Mouse (Mus musculus) G1E (cell line): ENCODE measurements around the gene Fbxo2. TPM values are rescaled to one million over a fixed set of nuclear protein-coding genes. Genes with fewer than 3 reads are reported as not detected.

Source experiments
- ATAC-seq: 2 replicates; pipeline ENCODE4 v1.8.0; 2016; ENCODE audit warnings: mild to moderate bottlenecking; ENCODE audit not compliant: insufficient number of reproducible peaks, poor library complexity, low FRiP score, severe bottlenecking; ENCODE audit errors: extremely low read depth
- DNase-seq: peaks from one replicate; pipeline ENCODE4 v3.0.0; 2012; ENCODE audit warnings: low spot score
- H3K27me3 ChIP-seq: 2 replicates; pipeline ENCODE4 v1.6.1; 2012; ENCODE audit warnings: mild to moderate bottlenecking, low read length, inconsistent platforms; ENCODE audit not compliant: insufficient read depth
- H3K36me3 ChIP-seq: replicated peaks from 2 replicates; pipeline ENCODE3; 2012; ENCODE audit warnings: mild to moderate bottlenecking, inconsistent platforms
- H3K4me1 ChIP-seq: 2 replicates; pipeline ENCODE4 v1.6.1; 2012; ENCODE audit warnings: low read depth, low read length, inconsistent platforms, mixed read lengths; ENCODE audit not compliant: insufficient read depth
- H3K4me3 ChIP-seq: 2 replicates; pipeline ENCODE4 v1.5.1; 2012; ENCODE audit warnings: low read depth, mild to moderate bottlenecking, inconsistent platforms, low read length, moderate library complexity, mixed read lengths
- H3K9me3 ChIP-seq: replicated peaks from 2 replicates; pipeline ENCODE4 v1.6.1; 2012; ENCODE audit warnings: inconsistent platforms
- CTCF ChIP-seq: IDR thresholded peaks from 2 replicates; pipeline ENCODE4 v1.5.1; 2012; ENCODE audit warnings: low read depth, low read length, inconsistent platforms, mixed read lengths
- GATA1 ChIP-seq: IDR thresholded peaks from 2 replicates; pipeline ENCODE4 v1.6.1; 2012; ENCODE audit warnings: borderline replicate concordance, low read length, inconsistent platforms, mixed read lengths
- GATA2 ChIP-seq: IDR thresholded peaks from 2 replicates; pipeline ENCODE4 v1.6.1; 2012; ENCODE audit warnings: low read depth, low read length, inconsistent platforms, borderline replicate concordance
- POLR2AphosphoS5 ChIP-seq: IDR thresholded peaks from 2 replicates; pipeline ENCODE4 v1.6.1; 2012; ENCODE audit warnings: low read depth, low read length, inconsistent platforms; ENCODE audit not compliant: insufficient replicate concordance
- TAL1 ChIP-seq: conservative IDR thresholded peaks from 2 replicates; pipeline ENCODE4 v1.6.1; 2012; ENCODE audit warnings: low read depth, low read length, inconsistent platforms, mixed read lengths
- polyA plus RNA-seq: library from polyadenylated mRNA; stranded (reverse); fragments of >175 nt; gene quantifications from 2 replicates; pipeline ENCODE4 v1.2.3, GENCODE M21; 2012
- total RNA-seq, 2 experiments: library from RNA; stranded (forward) in 1 of 2; stranded (reverse) in 1 of 2; fragments of 200-1000 nt in 1 of 2; fragments of >200 nt in 1 of 2; fragmentation: Nextera tagmentation in 1 of 2; gene quantifications; 2 replicates each; pipeline ENCODE4 v1.2.3; 2014 to 2017

The Fbxo2 gene
- total and polyA plus RNA-seq, 3 experiments = 0.12 to 0.49 TPM; not detected in 1

GRCm38 (mm10) chr4:148159544-148160435, 631 bp upstream of the Fbxo2 start:
- DNase-seq (peak; percentile 95), ATAC-seq (peak; percentile 92)
- Histone ChIP-seq H3K27me3 (peaks cover 44% of the 10 kb centered on the region), H3K9me3 (no peaks in the 10 kb centered on the region), H3K4me3 (peak overlapping the region; percentile 80), H3K4me1 (peaks cover 60% of the 10 kb centered on the region), H3K36me3 (peaks cover 29% of the 10 kb centered on the region)
- no peak for TF ChIP-seq TAL1
- no peak for TF ChIP-seq GATA1
- TF ChIP-seq CTCF = no peak
- TF ChIP-seq GATA2 = no peak
- no peak for TF ChIP-seq POLR2AphosphoS5

- no peaks in the 10 kb centered on the region for H3K36me3 ChIP-seq
- ATAC-seq (no peak), DNase-seq (peak; percentile 51)
- H3K9me3 ChIP-seq = no peaks in the 10 kb centered on the region
- H3K4me1 ChIP-seq = peaks cover 40% of the 10 kb centered on the region
- peak overlapping the region; percentile 56; the same call in 1 of the 2 replicates for H3K4me3 ChIP-seq
- TF ChIP-seq GATA1 (no peak), TAL1 (no peak), CTCF (no peak), POLR2AphosphoS5 (no peak), GATA2 (no peak)
- H3K27me3 ChIP-seq = peaks cover 60% of the 10 kb centered on the region
These were observed 3.6 kb downstream of the Fbxo2 start for GRCm38 (mm10) chr4:148164002-148164439.

GRCm38 (mm10) chr4:148164461-148164860, 4.0 kb downstream of the Fbxo2 start:
- Histone ChIP-seq H3K9me3 (no peaks in the 10 kb centered on the region), H3K4me1 (peaks cover 36% of the 10 kb centered on the region), H3K36me3 (no peaks in the 10 kb centered on the region), H3K27me3 (peaks cover 62% of the 10 kb centered on the region), H3K4me3 (no peak overlapping the region)
- no peak for ATAC-seq
- no peak for DNase-seq
- TF ChIP-seq GATA2 = no peak
- no peak for TF ChIP-seq TAL1
- no peak for TF ChIP-seq POLR2AphosphoS5
- no peak for TF ChIP-seq CTCF
- TF ChIP-seq GATA1 = no peak

- H3K4me1 ChIP-seq = peaks cover 26% of the 10 kb centered on the region
- no peak for TF ChIP-seq GATA1
- TF ChIP-seq CTCF = no peak
- TF ChIP-seq GATA2 = no peak
- no peak for TF ChIP-seq TAL1
- no peak for TF ChIP-seq POLR2AphosphoS5
- no peak for ATAC-seq
- H3K4me3 ChIP-seq = no peak overlapping the region
- no peak for DNase-seq
- H3K36me3 ChIP-seq = no peaks in the 10 kb centered on the region
- peaks cover 64% of the 10 kb centered on the region for H3K27me3 ChIP-seq
- no peaks in the 10 kb centered on the region for H3K9me3 ChIP-seq
These were observed 5.1 kb downstream of the Fbxo2 start for GRCm38 (mm10) chr4:148165551-148165950.

GRCm38 (mm10) chr4:148166431-148166830, 6.0 kb downstream of the Fbxo2 start:
- H3K4me1 ChIP-seq = peaks cover 17% of the 10 kb centered on the region

GRCm38 (mm10) chr4:148166986-148167385, 6.6 kb downstream of the Fbxo2 start:
- peaks cover 53% of the 10 kb centered on the region for H3K27me3 ChIP-seq
- ATAC-seq (no peak), DNase-seq (peak; percentile 36)
- peaks cover 17% of the 10 kb centered on the region for H3K4me1 ChIP-seq
- no peaks in the 10 kb centered on the region for H3K36me3 ChIP-seq
- no peaks in the 10 kb centered on the region for H3K9me3 ChIP-seq
- TF ChIP-seq TAL1 = no peak
- no peak for TF ChIP-seq GATA1
- no peak for TF ChIP-seq GATA2
- no peak for TF ChIP-seq POLR2AphosphoS5
- no peak for TF ChIP-seq CTCF
- no peak overlapping the region for H3K4me3 ChIP-seq

More at GRCm38 (mm10) chr4:148166431-148166830, 6.0 kb downstream of the Fbxo2 start:
- H3K27me3 ChIP-seq = peaks cover 56% of the 10 kb centered on the region
- no peaks in the 10 kb centered on the region for H3K36me3 ChIP-seq
- H3K4me3 ChIP-seq = no peak overlapping the region
- ATAC-seq = no peak
- DNase-seq = no peak
- H3K9me3 ChIP-seq = no peaks in the 10 kb centered on the region
- TF ChIP-seq POLR2AphosphoS5 = no peak
- TF ChIP-seq CTCF = no peak
- TF ChIP-seq TAL1 = no peak
- no peak for TF ChIP-seq GATA2
- no peak for TF ChIP-seq GATA1
